Mouse (Mus musculus): Measurements from ENCODE around the gene C1rl.
"Not testable (repeated sequence)": the region's sequence is repeated elsewhere in the genome, so short reads cannot be mapped to it uniquely, and the experiment has no call there.

C1rl gene

DNA sequence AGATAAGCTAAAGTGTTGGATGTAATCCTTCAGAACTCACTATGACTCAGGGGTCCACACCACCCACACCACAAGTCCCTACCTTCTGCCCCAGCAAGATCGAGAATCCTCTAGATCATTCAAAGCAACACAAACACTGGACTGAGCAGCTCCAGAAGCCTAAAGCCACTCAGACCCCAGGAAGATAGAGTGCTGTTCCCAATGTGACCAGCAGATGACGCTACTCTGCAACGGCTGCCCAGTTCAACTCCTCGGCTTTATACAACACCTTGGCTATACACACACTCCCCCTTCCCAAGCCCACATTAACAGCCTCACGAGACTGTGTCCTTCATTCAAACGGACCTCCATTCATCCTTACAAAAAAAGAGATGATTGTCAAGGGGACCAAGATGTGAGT lies 20.1 kb upstream of the C1rl start:
- in situ Hi-C loops (cut with MboI): no loop called here

DNA sequence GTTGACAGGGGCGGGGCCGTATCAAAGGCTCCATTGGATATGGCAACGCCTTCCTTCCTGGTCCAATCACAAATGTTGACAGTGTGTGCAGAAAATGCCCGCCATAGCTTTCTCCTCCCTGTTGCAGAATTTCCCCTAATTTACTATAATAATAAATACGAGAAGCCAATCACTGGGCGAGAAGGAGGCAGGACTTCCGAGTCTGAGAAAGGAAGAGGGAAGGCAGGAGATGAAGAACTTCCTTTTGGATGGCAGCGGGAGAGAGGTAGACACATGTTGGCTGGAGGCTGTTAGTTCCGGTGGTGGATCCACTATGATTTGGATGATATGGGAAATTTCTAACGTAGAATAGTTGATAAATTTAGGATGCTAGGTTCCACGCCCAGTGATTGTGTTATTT lies 18.3 kb upstream of the C1rl start:
- in situ Hi-C loops (cut with MboI): no loop called here

DNA sequence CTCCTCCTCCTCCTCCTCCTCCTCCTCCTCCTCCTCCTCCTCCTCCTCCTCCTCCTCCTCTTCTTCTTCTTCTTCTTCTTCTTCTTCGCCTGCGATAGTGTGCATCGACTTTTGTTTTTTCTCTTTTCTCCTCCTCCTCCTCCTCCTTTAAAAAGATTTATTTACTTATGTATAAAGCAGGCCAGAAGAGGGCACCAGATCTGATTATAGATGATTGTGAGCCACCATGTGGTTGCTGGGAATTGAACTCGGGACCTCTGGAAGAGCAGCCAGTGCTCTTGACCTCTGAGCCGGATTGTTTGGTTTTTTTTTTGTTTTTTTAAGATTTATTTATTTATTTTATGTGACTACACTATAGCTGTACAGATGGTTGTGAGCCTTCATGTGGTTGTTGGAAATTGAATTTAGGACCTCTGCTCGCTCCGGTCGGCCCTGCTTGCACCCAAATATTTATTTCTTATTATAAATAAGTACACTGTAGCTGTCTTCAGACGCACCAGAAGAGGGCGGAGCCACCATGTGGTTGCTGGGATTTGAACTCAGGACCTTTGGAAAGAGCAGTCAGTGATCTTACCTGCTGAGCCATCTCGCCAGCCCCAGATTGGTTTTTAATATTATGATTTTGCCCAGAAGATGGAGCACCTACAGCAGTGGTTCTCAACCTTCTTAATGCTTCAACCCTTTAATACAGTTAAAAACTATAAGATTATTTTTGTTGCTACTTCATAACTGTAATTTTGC lies 17.4 kb upstream of the C1rl start:
- in situ Hi-C loops (cut with MboI): not testable (repeated sequence)

DNA sequence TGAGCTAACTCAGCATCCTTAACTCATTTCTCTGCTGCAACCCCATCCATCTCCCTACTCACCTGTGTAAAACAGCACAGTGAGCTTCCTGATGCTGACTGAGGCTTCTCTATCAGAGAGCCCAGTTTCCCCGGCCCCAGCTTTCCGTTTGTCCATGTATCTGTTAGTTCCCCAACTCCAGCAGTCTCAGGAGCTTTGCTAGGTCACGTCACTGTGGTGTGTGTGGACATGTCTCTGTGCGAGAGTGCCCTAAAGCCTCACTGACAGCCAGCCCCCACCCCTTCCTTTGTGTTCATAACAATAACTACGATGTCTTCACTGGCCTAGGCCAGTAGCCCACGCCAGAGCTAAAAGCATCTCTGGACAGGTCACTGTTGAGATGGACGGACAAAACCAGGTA lies 16.7 kb upstream of the C1rl start:
- in situ Hi-C loops (cut with MboI): no loop called here

- in situ Hi-C loops (cut with MboI): no loop called here
Measured at GRCm38 (mm10) chr6:124476796-124477195, 16.1 kb upstream of the C1rl start.

- in situ Hi-C loops (cut with MboI): no loop called here
Measured at GRCm38 (mm10) chr6:124477221-124477655, 15.7 kb upstream of the C1rl start.

DNA sequence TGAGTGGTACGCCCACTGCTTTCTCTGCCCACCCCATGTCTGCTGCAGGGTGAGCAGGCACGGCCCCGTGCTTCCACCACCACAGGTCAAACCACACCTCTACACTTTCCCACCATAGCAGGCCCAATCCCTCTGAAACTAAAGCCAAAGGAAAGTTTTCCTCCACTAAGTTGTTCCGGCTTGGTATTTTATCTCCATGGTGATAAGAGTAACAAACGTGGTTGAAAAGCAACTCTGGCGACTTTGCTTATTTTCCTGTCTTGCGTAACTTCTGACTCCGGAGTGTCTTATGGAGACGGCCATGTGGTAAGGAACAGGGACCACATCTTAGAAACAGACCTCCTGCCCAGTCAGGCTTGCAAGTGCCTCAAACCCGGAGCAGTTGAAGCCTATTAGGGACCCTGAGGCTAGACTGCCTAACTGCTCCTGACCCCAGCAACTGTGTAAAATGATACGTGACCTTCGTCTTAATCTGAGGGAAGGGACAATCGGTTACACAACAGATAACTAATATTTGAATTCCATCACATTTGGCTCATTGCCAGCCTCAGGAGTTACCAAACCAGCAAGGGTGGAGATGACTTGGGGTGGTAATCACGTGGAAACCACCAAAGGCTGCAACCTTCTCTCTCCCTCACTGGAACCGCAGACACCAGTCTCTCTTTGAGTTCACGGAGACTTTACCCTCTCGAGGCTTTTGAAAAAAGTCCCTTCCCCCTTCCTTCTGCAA lies 14.8 kb upstream of the C1rl start:
- in situ Hi-C loops (cut with MboI): no loop called here

- in situ Hi-C loops (cut with MboI): no loop called here
Measured at GRCm38 (mm10) chr6:124478874-124479572, 13.9 kb upstream of the C1rl start.

DNA sequence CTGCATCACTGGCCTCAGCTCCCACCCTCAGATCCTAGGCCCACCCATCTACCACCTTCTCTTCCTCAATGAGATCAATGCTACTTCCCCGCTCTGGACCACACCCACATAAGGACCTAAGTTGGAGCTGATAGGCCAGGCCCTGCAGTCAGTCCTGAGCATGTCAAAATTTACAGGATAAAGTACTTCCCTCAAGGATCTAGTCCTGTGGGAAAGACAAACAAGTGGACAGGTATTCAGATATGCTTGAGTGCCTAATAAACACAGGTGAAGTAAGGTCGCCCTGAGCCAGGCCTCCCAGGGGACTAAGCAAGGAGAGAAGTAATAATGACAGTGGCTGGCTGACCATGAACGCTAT lies 13.4 kb upstream of the C1rl start:
- in situ Hi-C loops (cut with MboI): no loop called here

DNA sequence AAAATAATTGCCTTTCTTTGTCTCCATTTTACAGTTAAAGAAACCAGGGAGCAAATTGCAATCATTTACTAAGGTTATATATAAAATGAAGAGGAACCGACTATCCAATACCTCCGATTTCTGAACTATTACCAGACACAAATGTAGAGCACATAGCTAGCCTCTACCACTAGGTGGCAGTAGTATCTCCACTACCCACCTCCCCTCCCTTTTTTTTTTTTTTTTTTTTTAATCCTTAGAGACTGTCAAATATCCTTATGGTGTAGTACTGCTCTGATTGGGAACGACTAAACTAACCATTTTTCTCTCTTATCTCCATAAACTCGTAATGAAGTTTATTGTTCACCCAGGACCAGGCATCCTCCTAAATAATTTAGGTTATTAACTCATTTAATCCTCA lies 12.6 kb upstream of the C1rl start:
- in situ Hi-C loops (cut with MboI): no loop called here

GRCm38 (mm10) chr6:124481571-124481970 lies 11.3 kb upstream of the C1rl start:
- in situ Hi-C loops (cut with MboI): no loop called here

DNA sequence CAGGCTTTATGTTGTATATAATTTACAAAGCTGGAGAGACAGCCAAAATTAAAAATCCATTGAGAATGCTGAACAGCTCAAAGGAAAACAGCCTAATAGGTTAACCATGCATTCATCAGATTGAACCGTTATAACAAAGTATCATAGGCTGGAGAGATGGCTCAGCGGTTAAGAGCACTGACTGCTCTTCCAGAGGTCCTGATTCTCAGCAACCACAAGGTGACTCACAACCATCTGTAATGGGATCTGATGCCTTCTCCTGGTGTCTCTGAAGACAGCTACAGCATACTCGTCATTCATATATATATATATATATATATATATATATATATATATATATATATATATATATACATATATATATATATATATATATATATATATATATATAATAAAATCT lies 9.1 kb upstream of the C1rl start:
- in situ Hi-C loops (cut with MboI): not testable (repeated sequence)

- in situ Hi-C loops (cut with MboI): no loop called here
Measured at GRCm38 (mm10) chr6:124484851-124485250, 8.1 kb upstream of the C1rl start.

GRCm38 (mm10) chr6:124485414-124486144 lies 7.3 kb upstream of the C1rl start:
- in situ Hi-C loops (cut with MboI): no loop called here

DNA sequence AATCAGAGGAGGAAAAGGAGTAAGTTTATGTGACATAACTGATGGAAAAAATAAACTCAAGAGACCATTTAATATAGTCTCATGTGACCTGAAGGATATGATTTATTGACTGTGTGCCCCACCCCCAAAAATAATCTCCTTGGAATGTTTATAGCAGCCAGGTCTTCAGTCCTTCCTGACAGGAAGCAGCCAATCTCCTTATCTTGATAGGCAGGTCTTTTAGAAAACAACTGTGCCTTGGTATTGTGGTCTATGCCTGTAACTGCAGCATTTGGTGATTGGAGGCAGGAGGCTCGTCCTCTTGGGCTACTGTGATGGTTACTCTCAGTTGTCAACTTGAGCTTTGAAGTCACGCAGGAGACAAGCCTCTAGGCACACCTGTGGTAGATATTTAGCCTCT lies 5.4 kb upstream of the C1rl start:
- in situ Hi-C loops (cut with MboI): no loop called here

GRCm38 (mm10) chr6:124488952-124489351 lies 4.0 kb upstream of the C1rl start:
- in situ Hi-C loops (cut with MboI): no loop called here

DNA sequence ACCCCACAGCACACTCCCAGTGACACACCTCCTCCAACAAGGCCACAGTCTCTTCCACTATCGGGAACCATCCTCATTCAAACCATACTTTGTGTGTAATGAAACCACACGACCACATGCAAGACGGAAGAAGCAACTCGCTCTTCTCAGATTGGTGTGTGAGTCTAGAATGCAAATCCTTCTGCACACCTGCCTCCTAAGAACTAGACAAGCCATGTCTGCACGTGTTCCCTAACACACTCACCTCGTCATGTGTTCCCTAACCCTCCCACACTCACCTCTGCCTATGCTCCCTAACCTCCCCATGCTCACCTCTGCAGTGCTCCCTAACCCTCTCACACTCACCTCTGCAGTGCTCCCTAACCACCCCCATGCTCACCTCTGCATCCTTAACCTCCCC lies 1.5 kb upstream of the C1rl start:
- in situ Hi-C loops (cut with MboI): no loop called here

GRCm38 (mm10) chr6:124493886-124494285 lies 973 bp downstream of the C1rl start:
- in situ Hi-C loops (cut with MboI): no loop called here

- in situ Hi-C loops (cut with MboI): no loop called here
Measured at GRCm38 (mm10) chr6:124496054-124496453, 3.1 kb downstream of the C1rl start.

GRCm38 (mm10) chr6:124499914-124500566 lies 7.1 kb downstream of the C1rl start:
- in situ Hi-C loops (cut with MboI): no loop called here

- in situ Hi-C loops (cut with MboI): no loop called here
Measured at GRCm38 (mm10) chr6:124501473-124501872, 8.6 kb downstream of the C1rl start.

DNA sequence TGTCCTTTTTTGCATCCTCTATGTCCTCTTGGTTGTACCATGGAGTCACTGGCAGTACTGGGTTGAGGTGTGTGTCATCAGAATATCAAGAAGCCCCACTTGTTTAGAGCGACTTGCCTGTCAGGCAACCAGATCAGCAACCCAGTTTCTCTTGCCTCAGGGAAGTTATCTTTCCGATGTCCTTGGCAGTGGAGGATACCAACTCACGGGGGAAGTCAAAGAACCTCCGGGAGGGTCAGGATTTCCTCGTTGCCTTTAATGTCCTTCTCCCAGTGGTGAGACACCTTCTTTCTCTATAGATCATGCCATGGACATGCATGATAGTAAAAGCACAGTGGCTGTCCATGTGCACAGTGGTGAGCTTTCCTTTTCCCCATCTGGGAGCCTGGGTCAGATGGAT lies 9.1 kb downstream of the C1rl start:
- in situ Hi-C loops (cut with MboI): no loop called here

Data from mature B cell (primary cell).